Mouse (Mus musculus) limb, embryonic 11.5 days (tissue): ENCODE data around the gene Hs2st1. TPM values are rescaled to one million over a fixed set of nuclear protein-coding genes. Genes with fewer than 3 reads are reported as not detected.

Experiments
- ATAC-seq: fragments of 200-750 bp; cut with Nextera tagmentation; 2 replicates; pipeline ENCODE4 v1.8.0; 2017; ENCODE audit warnings: low read depth; ENCODE audit not compliant: insufficient number of reproducible peaks, low FRiP score, low TSS enrichment
- DNase-seq: peaks from one replicate; pipeline ENCODE4 v3.0.0-alpha.2; 2015; ENCODE audit warnings: low spot score
- H3K27ac ChIP-seq: fragments of 300-500 bp; sonication (generic); replicated peaks from 2 replicates; pipeline ENCODE4 v1.5.1; 2014; ENCODE audit warnings: low read depth, mild to moderate bottlenecking, low read length
- H3K27me3 ChIP-seq: fragments of 300-500 bp; sonication (generic); 2 replicates; pipeline ENCODE4 v1.6.1; 2014; ENCODE audit warnings: mild to moderate bottlenecking, low read length, mixed read lengths; ENCODE audit not compliant: control insufficient read depth, insufficient read depth
- H3K36me3 ChIP-seq: fragments of 300-500 bp; sonication (generic); 2 replicates; pipeline ENCODE4 v1.6.1; 2014; ENCODE audit warnings: mild to moderate bottlenecking, low read length, moderate library complexity, mixed read lengths; ENCODE audit not compliant: control insufficient read depth, insufficient read depth
- H3K4me1 ChIP-seq: fragments of 300-500 bp; sonication (generic); 2 replicates; pipeline ENCODE4 v1.6.1; 2014; ENCODE audit warnings: low read length, mixed read lengths; ENCODE audit not compliant: control insufficient read depth, insufficient read depth
- H3K4me2 ChIP-seq: fragments of 300-500 bp; sonication (generic); 2 replicates; pipeline ENCODE4 v1.6.1; 2014; ENCODE audit warnings: low read depth, mild to moderate bottlenecking, moderate library complexity; ENCODE audit not compliant: severe bottlenecking
- H3K4me3 ChIP-seq: fragments of 300-500 bp; sonication (generic); 2 replicates; pipeline ENCODE4 v1.5.1; 2014; ENCODE audit warnings: low read depth, low read length
- H3K9ac ChIP-seq: fragments of 300-500 bp; sonication (generic); 2 replicates; pipeline ENCODE4 v1.6.1; 2014; ENCODE audit warnings: mild to moderate bottlenecking, low read length
- H3K9me3 ChIP-seq: fragments of 300-500 bp; sonication (generic); 2 replicates; pipeline ENCODE4 v1.6.1; 2016; ENCODE audit warnings: low read length; ENCODE audit not compliant: control insufficient read depth
- WGBS: fragments of 180-500 bp; shearing (Covaris S2); extraction: QIAGEN DNeasy Blood & Tissue Kit; methylation state at CpG from one replicate; pipeline ENCODE4 v1.1.7; 2014; 5-methylcytosine and 5-hydroxymethylcytosine counted together
- polyA plus RNA-seq: library from polyadenylated mRNA; unstranded; fragments of >200 nt; fragmentation: Nextera tagmentation; extraction: Ambion mirVana; gene quantifications from 2 replicates; pipeline ENCODE4 v1.2.1, GENCODE M21; 2014

The Hs2st1 gene
- polyA plus RNA-seq, 1 experiment from 2014 or later, result 14.8 TPM

- Histone ChIP-seq H3K4me2 (no peak overlapping the region), H3K27me3 (no peaks in the 10 kb centered on the region), H3K27ac (no peak overlapping the region), H3K9me3 (no peaks in the 10 kb centered on the region), H3K4me3 (no peak overlapping the region), H3K36me3 (peaks cover 3% of the 10 kb centered on the region; the same call in 1 of the 2 replicates), H3K9ac (no peak overlapping the region), H3K4me1 (no peaks in the 10 kb centered on the region)
- ATAC-seq, result no peak
- WGBS, result 88% methylated on average over 4 of the region's 4 CpGs
- DNase-seq, result no peak
Measured at GRCm38 (mm10) chr3:144597121-144597520, 27.1 kb upstream of the Hs2st1 start.

- Histone ChIP-seq H3K36me3 (peaks cover 3% of the 10 kb centered on the region; the same call in 1 of the 2 replicates), H3K9me3 (no peaks in the 10 kb centered on the region), H3K27ac (no peak overlapping the region), H3K27me3 (no peaks in the 10 kb centered on the region), H3K9ac (no peak overlapping the region), H3K4me2 (no peak overlapping the region), H3K4me1 (no peaks in the 10 kb centered on the region), H3K4me3 (no peak overlapping the region)
- DNase-seq (no peak), ATAC-seq (no peak)
- WGBS, result 90% methylated on average over 9 of the region's 9 CpGs
Measured at GRCm38 (mm10) chr3:144592992-144593785, 23.2 kb upstream of the Hs2st1 start.

- Histone ChIP-seq H3K4me3 (no peak overlapping the region), H3K9ac (no peak overlapping the region), H3K27ac (no peak overlapping the region), H3K4me2 (no peak overlapping the region), H3K9me3 (no peaks in the 10 kb centered on the region), H3K36me3 (peaks cover 2% of the 10 kb centered on the region; the same call in 1 of the 2 replicates), H3K4me1 (no peaks in the 10 kb centered on the region), H3K27me3 (no peaks in the 10 kb centered on the region)
- 88% methylated on average over 8 of the region's 8 CpGs for WGBS
- DNase-seq (no peak), ATAC-seq (no peak)
Measured at GRCm38 (mm10) chr3:144589189-144589890, 19.4 kb upstream of the Hs2st1 start.

GRCm38 (mm10) chr3:144586731-144587130 lies 16.8 kb upstream of the Hs2st1 start:
- WGBS, result 94% methylated on average over 7 of the region's 7 CpGs
- Histone ChIP-seq H3K4me2 (no peak overlapping the region), H3K27me3 (no peaks in the 10 kb centered on the region), H3K27ac (no peak overlapping the region), H3K4me3 (no peak overlapping the region), H3K36me3 (peaks cover 7% of the 10 kb centered on the region; the same call in 1 of the 2 replicates), H3K9ac (no peak overlapping the region), H3K4me1 (no peaks in the 10 kb centered on the region), H3K9me3 (no peaks in the 10 kb centered on the region)
- ATAC-seq (no peak), DNase-seq (no peak)

GRCm38 (mm10) chr3:144584789-144585553 lies 15.0 kb upstream of the Hs2st1 start:
- no peaks in the 10 kb centered on the region for H3K9me3 ChIP-seq
- H3K9ac ChIP-seq, result no peak overlapping the region
- DNase-seq, result no peak
- H3K27me3 ChIP-seq, result no peaks in the 10 kb centered on the region
- WGBS, result 92% methylated on average over 6 of the region's 6 CpGs
- no peak overlapping the region for H3K4me3 ChIP-seq
- no peak for ATAC-seq
- no peaks in the 10 kb centered on the region for H3K4me1 ChIP-seq
- H3K27ac ChIP-seq, result no peak overlapping the region
- H3K4me2 ChIP-seq, result no peak overlapping the region
- H3K36me3 ChIP-seq, result peaks cover 10% of the 10 kb centered on the region; the same call in 1 of the 2 replicates

- Histone ChIP-seq H3K4me1 (no peaks in the 10 kb centered on the region), H3K36me3 (peaks cover 14% of the 10 kb centered on the region), H3K27me3 (no peaks in the 10 kb centered on the region), H3K27ac (no peak overlapping the region), H3K4me2 (no peak overlapping the region), H3K9ac (no peak overlapping the region), H3K4me3 (no peak overlapping the region), H3K9me3 (no peaks in the 10 kb centered on the region)
- ATAC-seq, result no peak
- 79% methylated on average over 5 of the region's 5 CpGs for WGBS
- DNase-seq, result no peak
Measured at GRCm38 (mm10) chr3:144583789-144584188, 13.8 kb upstream of the Hs2st1 start.

- WGBS, result 93% methylated on average over 4 of the region's 4 CpGs
Measured at GRCm38 (mm10) chr3:144582306-144582705, 12.3 kb upstream of the Hs2st1 start.

GRCm38 (mm10) chr3:144581842-144582241 lies 11.9 kb upstream of the Hs2st1 start:
- DNase-seq, result no peak
- Histone ChIP-seq H3K36me3 (peaks cover 11% of the 10 kb centered on the region), H3K9me3 (no peaks in the 10 kb centered on the region), H3K4me3 (no peak overlapping the region), H3K9ac (no peak overlapping the region), H3K4me2 (no peak overlapping the region), H3K27me3 (no peaks in the 10 kb centered on the region), H3K27ac (no peak overlapping the region), H3K4me1 (no peaks in the 10 kb centered on the region)
- WGBS, result 90% methylated on average over 3 of the region's 3 CpGs
- ATAC-seq, result no peak

More at GRCm38 (mm10) chr3:144582306-144582705, 12.3 kb upstream of the Hs2st1 start:
- no peaks in the 10 kb centered on the region for H3K4me1 ChIP-seq
- H3K4me3 ChIP-seq, result no peak overlapping the region
- no peak overlapping the region for H3K27ac ChIP-seq
- ATAC-seq, result no peak
- DNase-seq, result no peak
- H3K4me2 ChIP-seq, result no peak overlapping the region
- no peaks in the 10 kb centered on the region for H3K9me3 ChIP-seq
- H3K36me3 ChIP-seq, result peaks cover 14% of the 10 kb centered on the region
- no peaks in the 10 kb centered on the region for H3K27me3 ChIP-seq
- no peak overlapping the region for H3K9ac ChIP-seq
